Mouse (Mus musculus) midbrain, embryonic 11.5 days (tissue): ENCODE results near the gene Stk17b. TPM values are rescaled to one million over a fixed set of nuclear protein-coding genes. Genes with fewer than 3 reads are reported as not detected.

Experiments
- ATAC-seq: fragments of 200-750 bp; cut with Nextera tagmentation; 2 replicates; pipeline ENCODE4 v1.8.0; 2017; ENCODE audit warnings: moderate TSS enrichment, moderate library complexity; ENCODE audit not compliant: low FRiP score
- DNase-seq: peaks from one replicate; pipeline ENCODE4 v3.0.0; 2015; ENCODE audit warnings: low spot score; ENCODE audit errors: missing footprints
- H3K27ac ChIP-seq: fragments of 300-500 bp; sonication (generic); 2 replicates; pipeline ENCODE4 v1.5.1; 2014; ENCODE audit warnings: low read depth, low read length
- H3K27me3 ChIP-seq: fragments of 300-500 bp; sonication (generic); 2 replicates; pipeline ENCODE4 v1.6.1; 2014; ENCODE audit warnings: mild to moderate bottlenecking, low read length, moderate library complexity, mixed read lengths; ENCODE audit not compliant: control insufficient read depth, insufficient read depth
- H3K36me3 ChIP-seq: fragments of 300-500 bp; sonication (generic); 2 replicates; pipeline ENCODE4 v1.6.1; 2014; ENCODE audit warnings: mild to moderate bottlenecking, low read length, moderate library complexity, mixed read lengths; ENCODE audit not compliant: control insufficient read depth, insufficient read depth
- H3K4me1 ChIP-seq: fragments of 300-500 bp; sonication (generic); 2 replicates; pipeline ENCODE4 v1.6.1; 2014; ENCODE audit warnings: low read length; ENCODE audit not compliant: control insufficient read depth, insufficient read depth
- H3K4me2 ChIP-seq: fragments of 300-500 bp; sonication (generic); 2 replicates; pipeline ENCODE4 v1.6.1; 2014; ENCODE audit warnings: mild to moderate bottlenecking, moderate library complexity
- H3K4me3 ChIP-seq: fragments of 300-500 bp; sonication (generic); 2 replicates; pipeline ENCODE4 v1.5.1; 2014; ENCODE audit warnings: low read depth, low read length
- H3K9ac ChIP-seq: fragments of 300-500 bp; sonication (generic); 2 replicates; pipeline ENCODE4 v1.6.1; 2014; ENCODE audit warnings: low read length
- H3K9me3 ChIP-seq: fragments of 300-500 bp; sonication (generic); 2 replicates; pipeline ENCODE4 v1.6.1; 2016; ENCODE audit warnings: low read length; ENCODE audit not compliant: control insufficient read depth
- WGBS: fragments of 180-500 bp; shearing (Covaris S2); extraction: QIAGEN DNeasy Blood & Tissue Kit; methylation state at CpG from one replicate; pipeline ENCODE4 v1.1.7; 2014; 5-methylcytosine and 5-hydroxymethylcytosine counted together
- polyA plus RNA-seq: library from polyadenylated mRNA; unstranded; fragments of >200 nt; fragmentation: Nextera tagmentation; extraction: Ambion mirVana; gene quantifications from 2 replicates; pipeline ENCODE4 v1.2.1, GENCODE M21; 2014

Stk17b gene
- 9.9 and 10.0 TPM in 2 replicates for polyA plus RNA-seq

GRCm38 (mm10) chr1:53784721-53785418 is at the start of gene Stk17b:
Stk17b (minus strand) TSS chr1:53785224.
- Histone ChIP-seq H3K4me1 (no peaks in the 10 kb centered on the region), H3K9ac (peak within 1 kb of the TSS; percentile 77), H3K27ac (no peak within 1 kb of the TSS), H3K36me3 (no peaks in the 10 kb centered on the region), H3K4me3 (peak within 1 kb of the TSS; percentile 79), H3K4me2 (peak within 1 kb of the TSS; percentile 76), H3K9me3 (no peaks in the 10 kb centered on the region), H3K27me3 (no peaks in the 10 kb centered on the region)
- peak; percentile 98 for ATAC-seq
- peak; percentile 98 for DNase-seq
- WGBS, result under 1% methylated on average over 73 of the region's 81 CpGs

- Histone ChIP-seq H3K27me3 (no peaks in the 10 kb centered on the region; the same call in 1 of the 2 replicates), H3K4me2 (no peak overlapping the region), H3K4me1 (no peaks in the 10 kb centered on the region), H3K4me3 (no peak overlapping the region), H3K9me3 (no peaks in the 10 kb centered on the region), H3K9ac (no peak overlapping the region), H3K36me3 (no peaks in the 10 kb centered on the region), H3K27ac (no peak overlapping the region)
- ATAC-seq, result no peak
- 92% methylated on average over 5 of the region's 5 CpGs for WGBS
- no peak for DNase-seq
These were observed 45.3 kb upstream of the Stk17b start for GRCm38 (mm10) chr1:53830286-53830685.

GRCm38 (mm10) chr1:53829089-53829488 is 44.1 kb upstream of the Stk17b start:
- WGBS, result 85% methylated on average over 9 of the region's 9 CpGs
- no peak overlapping the region for H3K27ac ChIP-seq
- peaks cover 2% of the 10 kb centered on the region for H3K4me1 ChIP-seq
- DNase-seq (no peak), ATAC-seq (no peak)
- H3K4me2 ChIP-seq, result no peak overlapping the region
- H3K36me3 ChIP-seq, result no peaks in the 10 kb centered on the region
- H3K9ac ChIP-seq, result no peak overlapping the region
- H3K9me3 ChIP-seq, result no peaks in the 10 kb centered on the region
- H3K4me3 ChIP-seq, result no peak overlapping the region
- no peaks in the 10 kb centered on the region; the same call in 1 of the 2 replicates for H3K27me3 ChIP-seq

GRCm38 (mm10) chr1:53824446-53825337 is 39.7 kb upstream of the Stk17b start:
- Histone ChIP-seq H3K4me1 (peaks cover 11% of the 10 kb centered on the region), H3K4me3 (no peak overlapping the region), H3K9me3 (no peaks in the 10 kb centered on the region), H3K27ac (no peak overlapping the region), H3K4me2 (no peak overlapping the region), H3K9ac (no peak overlapping the region), H3K36me3 (no peaks in the 10 kb centered on the region), H3K27me3 (no peaks in the 10 kb centered on the region; the same call in 1 of the 2 replicates)
- WGBS, result 72% methylated on average over 9 of the region's 9 CpGs
- DNase-seq (no peak), ATAC-seq (no peak)

GRCm38 (mm10) chr1:53823687-53824445 is 38.8 kb upstream of the Stk17b start:
- Histone ChIP-seq H3K4me3 (no peak overlapping the region), H3K9ac (peak overlapping the region; percentile 7; the same call in 1 of the 2 replicates), H3K27ac (no peak overlapping the region), H3K27me3 (no peaks in the 10 kb centered on the region; the same call in 1 of the 2 replicates), H3K36me3 (no peaks in the 10 kb centered on the region), H3K9me3 (no peaks in the 10 kb centered on the region), H3K4me1 (peaks cover 11% of the 10 kb centered on the region), H3K4me2 (peak overlapping the region; percentile 20; the same call in 1 of the 2 replicates)
- DNase-seq (peak; percentile 91), ATAC-seq (peak; percentile 96)
- 3% methylated on average over 10 of the region's 10 CpGs for WGBS

- H3K36me3 ChIP-seq, result no peaks in the 10 kb centered on the region
- H3K4me2 ChIP-seq, result no peak overlapping the region
- ATAC-seq (no peak), DNase-seq (no peak)
- no peak overlapping the region for H3K9ac ChIP-seq
- no peak overlapping the region for H3K4me3 ChIP-seq
- peaks cover 11% of the 10 kb centered on the region for H3K4me1 ChIP-seq
- H3K27ac ChIP-seq, result no peak overlapping the region
- no peaks in the 10 kb centered on the region for H3K9me3 ChIP-seq
- no peaks in the 10 kb centered on the region; the same call in 1 of the 2 replicates for H3K27me3 ChIP-seq
These were observed 37.0 kb upstream of the Stk17b start for GRCm38 (mm10) chr1:53821983-53822382.

GRCm38 (mm10) chr1:53820041-53820632 is 35.1 kb upstream of the Stk17b start:
- H3K36me3 ChIP-seq, result no peaks in the 10 kb centered on the region

GRCm38 (mm10) chr1:53818072-53818862 is 33.2 kb upstream of the Stk17b start:
- Histone ChIP-seq H3K4me2 (no peak overlapping the region), H3K36me3 (no peaks in the 10 kb centered on the region), H3K9me3 (no peaks in the 10 kb centered on the region), H3K4me1 (peaks cover 3% of the 10 kb centered on the region; the same call in 1 of the 2 replicates), H3K9ac (no peak overlapping the region), H3K27me3 (no peaks in the 10 kb centered on the region), H3K27ac (no peak overlapping the region), H3K4me3 (no peak overlapping the region)
- ATAC-seq (no peak), DNase-seq (no peak)
- WGBS, result 52% methylated on average over 3 of the region's 3 CpGs

More at GRCm38 (mm10) chr1:53820041-53820632, 35.1 kb upstream of the Stk17b start:
- H3K27me3 ChIP-seq, result no peaks in the 10 kb centered on the region; the same call in 1 of the 2 replicates
- H3K4me2 ChIP-seq, result no peak overlapping the region
- no peak overlapping the region for H3K4me3 ChIP-seq
- WGBS, result 88% methylated on average over 5 of the region's 5 CpGs
- DNase-seq (no peak), ATAC-seq (no peak)
- H3K9me3 ChIP-seq, result no peaks in the 10 kb centered on the region
- no peak overlapping the region for H3K9ac ChIP-seq
- H3K4me1 ChIP-seq, result peaks cover 11% of the 10 kb centered on the region
- no peak overlapping the region for H3K27ac ChIP-seq
